ENCODE assay signal across 8 mouse cellular contexts in the genomic region with DNA sequence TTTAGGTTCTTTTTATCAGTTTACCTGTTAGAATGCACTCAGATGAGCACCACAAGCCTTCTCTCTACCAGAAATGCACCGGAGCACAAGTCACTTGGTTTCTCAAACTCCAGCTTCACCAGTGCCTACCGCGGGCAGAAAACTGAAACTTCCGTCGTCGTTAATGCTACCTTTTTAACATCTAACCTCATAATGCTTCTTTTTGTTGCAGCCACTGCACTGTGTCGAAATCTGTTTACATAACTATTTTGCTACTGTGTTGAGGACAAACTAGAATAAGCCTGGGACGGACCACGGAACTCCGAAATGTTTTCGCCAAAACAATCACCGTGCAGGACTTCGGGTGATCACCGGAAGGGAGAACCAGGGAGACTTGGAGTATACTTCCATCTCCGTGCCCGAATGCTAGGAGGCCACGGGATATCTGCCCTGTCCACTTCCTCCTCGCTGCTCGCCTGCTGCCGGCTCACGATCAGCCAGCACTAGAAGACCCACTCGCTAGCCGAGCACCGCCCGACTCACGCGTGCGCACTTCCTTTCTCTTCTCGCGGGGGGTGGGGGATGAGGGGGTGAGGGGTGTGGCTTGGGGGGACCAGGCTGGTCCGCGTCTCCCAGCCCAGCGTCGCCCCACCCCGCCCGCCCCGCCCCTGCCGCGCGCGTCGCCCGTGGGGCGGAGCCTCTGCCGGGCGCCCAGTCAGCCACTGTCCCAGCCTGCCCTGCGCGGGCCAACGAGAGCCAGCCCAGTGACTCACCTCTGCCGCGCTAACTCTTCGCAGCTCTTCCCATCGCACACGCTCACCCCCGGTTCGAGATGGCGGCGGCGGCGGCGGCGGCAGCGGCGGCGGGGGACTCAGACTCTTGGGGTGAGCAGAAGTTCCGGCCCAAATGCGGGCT. TPM values are rescaled to one million over a fixed set of nuclear protein-coding genes. Genes with fewer than 3 reads are reported as not detected.
DNase-seq lines count a peak whose midpoint lies in the region; ATAC-seq and TF ChIP-seq lines count a peak whose summit lies in the region.

A gene (plus strand): TSS at position 685 of the 894 bp plus-strand sequence.

- peak within 1 kb of the TSS; percentile 64 for H3K4me3 ChIP-seq in cortical plate, adult 2 months (ENCODE audit: insufficient read depth, low read length)

- TF ChIP-seq POLR2A in cortical plate, adult 2 months (IDR thresholded peaks at IDR 0.05; ENCODE audit: extremely low read depth, insufficient read depth, low read length), result peak; percentile 97

- no peaks in the 10 kb centered on the region for H3K4me1 ChIP-seq in cortical plate, adult 2 months (ENCODE audit: control insufficient read depth, insufficient read depth, low read length)

- H3K27ac ChIP-seq in cortical plate, adult 2 months (ENCODE audit: insufficient read depth, low read length), result peak within 1 kb of the TSS; percentile 38

- peak; percentile 86 for DNase-seq in gastrocnemius, postnatal 10 days
- DNase-seq in induced T-regulatory cell, adult 2 months (ENCODE audit: low read depth), result peak; percentile 96
- peak; percentile 79 to 81 for DNase-seq in left cerebral cortex, adult 9 months (ENCODE audit: low spot score in 2 of 2)
- DNase-seq in right cerebral cortex, postnatal 14 days, result peak; percentile 81
- DNase-seq in urinary bladder, postnatal 36 days (ENCODE audit: low spot score in 2 of 2), result peak; percentile 83 to 87

- TF ChIP-seq CTCF in cortical plate, adult 2 months (IDR thresholded peaks at IDR 0.05; ENCODE audit: extremely low read depth, insufficient read depth, low read length), result no peak

- ATAC-seq in activated CD4-positive, CD25-positive, alpha-beta regulatory T cell, adult 4 months, result peak; percentile 93
- ATAC-seq in megakaryocyte progenitor cell, adult 5-6 weeks (replicated peaks; ENCODE audit: poor library complexity), result peak; percentile 88

RNA-seq across cellular contexts. Expression of the gene that starts here (rescaled TPM):
- 1 to 10 TPM; 3.5 to 4.0 TPM for polyA plus RNA-seq in activated CD4-positive, CD25-positive, alpha-beta regulatory T cell, adult 4 months (2017; shearing (Covaris generic))
- 18.1 and 18.2 TPM in 2 replicates for polyA plus RNA-seq in cortical plate, adult 2 months (2012; rRNA removed)
- 10 to 100 TPM; 18.0 to 19.4 TPM for total RNA-seq in gastrocnemius, postnatal 10 days (2021)
- total RNA-seq in megakaryocyte progenitor cell, adult 5-6 weeks (2015), result 33.0 and 33.2 TPM in 2 replicates
- total RNA-seq in megakaryocyte progenitor cell, adult 5-6 weeks (2017), result 29.2 and 29.4 TPM in 2 replicates

Comparison
In these comparisons a context has a peak if more than half of its experiments do, and no peak if none do; other contexts are left out.
1. Peak in every context shown above with its lines: DNase-seq, ATAC-seq, H3K4me3 ChIP-seq and H3K27ac ChIP-seq.